Mouse (Mus musculus): Measurements from ENCODE around the gene Bzw2. TPM values are rescaled to one million over a fixed set of nuclear protein-coding genes. Genes with fewer than 3 reads are reported as not detected.
A peak's percentile ranks its signal among the peaks of the same experiment; 100 is the strongest.

Gene Bzw2
- polyA plus RNA-seq, 1 experiment: 239 TPM

DNA sequence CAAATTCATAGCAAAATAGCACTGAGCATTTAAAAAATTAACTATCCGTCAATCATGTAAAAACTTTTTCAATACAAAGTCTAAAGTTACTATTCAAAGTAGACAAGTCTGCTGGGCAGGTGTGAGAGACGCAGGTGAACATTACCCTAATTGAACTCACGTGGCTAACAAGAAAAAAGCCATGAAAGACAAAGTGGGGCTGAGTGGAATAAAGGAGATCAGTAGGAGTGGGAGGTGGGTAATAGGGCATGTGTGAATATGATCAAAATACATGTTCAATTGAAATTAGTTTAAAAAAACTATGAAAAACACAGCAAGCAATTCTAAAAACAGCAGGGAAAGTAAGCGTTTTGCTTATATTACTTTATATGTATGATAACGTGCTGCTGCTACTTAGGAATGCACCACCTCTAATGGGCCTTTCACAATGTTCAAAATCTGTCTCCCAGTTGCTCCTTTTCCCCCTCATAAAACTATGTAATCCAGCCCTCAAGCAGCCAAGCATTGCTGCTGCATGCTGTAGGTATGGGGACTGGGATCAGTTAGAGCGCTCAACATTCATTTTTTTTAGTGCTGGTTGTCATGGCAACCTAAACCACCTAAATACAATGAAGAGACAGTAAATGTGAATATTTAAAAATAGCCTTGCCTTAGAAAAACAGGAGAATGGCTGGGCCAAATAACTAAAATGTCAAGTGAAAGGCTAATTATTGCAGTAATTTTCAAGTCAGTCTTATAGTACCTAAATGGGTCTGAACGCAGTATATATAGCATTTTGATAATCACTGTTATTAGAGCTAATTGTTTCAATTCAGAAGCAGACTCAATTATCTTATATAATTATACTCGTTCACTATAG lies 54.9 kb downstream of the Bzw2 start:
- peak; percentile 85 for DNase-seq (ENCODE audit: low read depth)
- TF ChIP-seq CTCF (IDR thresholded peaks at IDR 0.05; ENCODE audit: borderline replicate concordance, extremely low read depth, insufficient read depth, insufficient read length): no peak

DNA sequence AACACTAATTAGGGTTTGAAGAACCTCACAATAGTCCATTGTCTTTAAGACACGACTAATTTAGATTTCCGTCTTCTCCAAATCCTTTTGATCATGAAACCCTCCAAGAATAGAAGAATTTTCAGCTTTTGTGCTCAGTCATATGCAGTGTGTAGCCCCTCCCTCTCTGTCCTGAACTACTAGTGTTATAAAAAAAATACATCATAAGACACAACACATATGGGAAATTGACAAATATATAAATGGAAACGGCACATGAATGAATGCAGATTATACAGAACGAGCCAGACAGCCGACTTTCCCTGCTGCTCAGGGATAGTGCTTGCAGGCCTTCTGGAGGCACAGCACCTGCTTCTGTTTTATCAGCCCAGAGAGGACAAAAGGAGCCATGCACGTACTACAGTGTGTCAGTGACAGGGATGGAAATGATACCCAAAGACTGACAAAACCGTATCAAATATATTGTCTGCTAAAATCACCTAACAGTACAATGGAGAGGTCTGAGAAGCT lies 62.5 kb downstream of the Bzw2 start:
- DNase-seq (ENCODE audit: low read depth): peak; percentile 27
- TF ChIP-seq POLR2A (IDR thresholded peaks at IDR 0.05; ENCODE audit: borderline replicate concordance, extremely low read depth, insufficient read depth, insufficient read length, poor library complexity, severe bottlenecking) (no peak), CTCF (IDR thresholded peaks at IDR 0.05; ENCODE audit: borderline replicate concordance, extremely low read depth, insufficient read depth, insufficient read length) (no peak)

DNA sequence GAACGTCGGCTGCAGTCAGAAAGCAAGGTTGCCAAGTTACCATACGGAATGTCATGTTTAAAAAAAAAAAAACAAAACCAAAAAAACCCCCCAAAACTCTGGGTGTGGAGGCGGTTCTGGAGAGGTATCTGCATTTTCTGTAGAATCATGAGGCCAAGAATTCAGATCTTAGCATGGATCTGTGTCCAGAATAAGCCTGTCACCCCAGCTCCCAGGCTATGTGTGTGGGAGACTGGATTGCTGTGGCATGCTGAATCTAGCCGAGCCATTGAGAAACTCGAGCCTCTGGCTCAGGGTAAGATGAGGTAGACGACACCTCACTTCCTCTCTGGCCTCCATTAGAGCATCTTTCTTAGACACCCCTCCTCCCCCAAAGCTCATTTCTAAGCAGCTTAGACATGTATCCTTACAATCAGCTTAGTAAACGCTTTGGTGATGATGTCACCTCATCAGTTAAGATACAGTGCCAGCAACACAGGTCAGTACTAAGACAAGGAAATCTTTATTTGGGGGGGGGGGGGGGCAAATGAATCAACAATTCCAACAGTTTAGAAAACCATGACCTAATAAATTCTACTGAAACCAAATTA lies 64.7 kb downstream of the Bzw2 start:
- DNase-seq (ENCODE audit: low read depth): peak; percentile 24
- TF ChIP-seq POLR2A (IDR thresholded peaks at IDR 0.05; ENCODE audit: borderline replicate concordance, extremely low read depth, insufficient read depth, insufficient read length, poor library complexity, severe bottlenecking): no peak
- TF ChIP-seq CTCF (IDR thresholded peaks at IDR 0.05; ENCODE audit: borderline replicate concordance, extremely low read depth, insufficient read depth, insufficient read length): no peak

DNA sequence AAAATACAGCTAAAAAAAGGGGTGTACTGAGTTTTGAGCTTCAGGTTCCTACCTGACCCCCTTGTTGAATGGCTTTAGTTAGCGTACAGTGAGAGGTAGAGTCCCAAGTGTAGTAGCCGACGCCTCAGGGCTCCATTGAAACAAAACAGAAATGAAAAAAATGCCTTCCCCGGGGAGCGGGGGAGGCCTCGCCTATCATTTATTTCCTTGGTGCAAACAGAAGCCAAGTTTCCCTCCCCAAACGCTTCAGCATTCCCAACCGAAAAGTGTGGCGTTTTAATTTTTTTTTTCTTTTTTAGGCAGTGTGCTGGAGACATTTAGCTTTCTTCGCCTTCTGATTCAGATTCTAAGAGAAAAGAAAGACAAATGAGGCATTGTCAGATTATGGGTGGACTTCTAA lies 65.9 kb downstream of the Bzw2 start:
- TF ChIP-seq POLR2A (IDR thresholded peaks at IDR 0.05; ENCODE audit: borderline replicate concordance, extremely low read depth, insufficient read depth, insufficient read length, poor library complexity, severe bottlenecking) (no peak), CTCF (IDR thresholded peaks at IDR 0.05; ENCODE audit: borderline replicate concordance, extremely low read depth, insufficient read depth, insufficient read length) (no peak)
- no peak for DNase-seq (ENCODE audit: low read depth)

DNA sequence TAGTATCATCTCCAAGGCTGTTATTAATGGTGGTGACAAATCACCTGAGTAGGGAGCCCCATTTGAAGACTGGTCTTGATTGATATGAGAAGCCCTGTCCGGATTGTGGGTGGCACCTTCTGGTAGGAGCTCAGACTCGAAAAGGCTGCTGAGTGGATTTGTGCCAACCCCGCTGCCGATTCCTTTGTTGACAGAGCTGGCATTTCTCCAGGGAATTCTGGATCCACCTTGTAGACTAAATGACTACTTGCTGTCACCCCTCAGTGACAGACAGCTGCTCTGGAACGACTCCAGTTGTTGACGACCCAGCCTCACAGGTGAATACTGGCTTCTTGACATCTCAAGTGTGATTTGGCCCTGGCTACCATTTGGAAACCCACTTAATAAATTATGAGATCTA lies 68.7 kb downstream of the Bzw2 start:
- DNase-seq (ENCODE audit: low read depth): peak; percentile 54
- TF ChIP-seq POLR2A (IDR thresholded peaks at IDR 0.05; ENCODE audit: borderline replicate concordance, extremely low read depth, insufficient read depth, insufficient read length, poor library complexity, severe bottlenecking) (no peak), CTCF (IDR thresholded peaks at IDR 0.05; ENCODE audit: borderline replicate concordance, extremely low read depth, insufficient read depth, insufficient read length) (no peak)

DNA sequence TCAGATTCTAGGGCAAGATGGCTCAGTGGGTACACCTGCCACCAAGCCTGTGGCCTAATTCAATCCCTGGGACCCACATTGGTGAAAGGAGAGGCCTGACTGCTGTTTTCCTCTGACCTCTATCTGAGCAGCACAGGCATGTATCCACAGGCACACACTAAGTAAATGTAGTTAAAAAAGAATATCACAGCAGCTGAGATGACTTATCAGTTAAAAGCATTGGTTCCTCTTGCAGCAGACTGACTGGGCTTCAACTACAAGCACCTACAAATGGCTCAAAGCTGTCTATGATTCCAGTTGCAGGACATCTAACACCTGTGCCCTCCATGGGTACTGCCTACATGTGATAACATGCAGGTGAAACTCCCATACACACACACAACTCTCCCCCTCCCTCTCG lies 69.1 kb downstream of the Bzw2 start:
- no peak for DNase-seq (ENCODE audit: low read depth)

DNA sequence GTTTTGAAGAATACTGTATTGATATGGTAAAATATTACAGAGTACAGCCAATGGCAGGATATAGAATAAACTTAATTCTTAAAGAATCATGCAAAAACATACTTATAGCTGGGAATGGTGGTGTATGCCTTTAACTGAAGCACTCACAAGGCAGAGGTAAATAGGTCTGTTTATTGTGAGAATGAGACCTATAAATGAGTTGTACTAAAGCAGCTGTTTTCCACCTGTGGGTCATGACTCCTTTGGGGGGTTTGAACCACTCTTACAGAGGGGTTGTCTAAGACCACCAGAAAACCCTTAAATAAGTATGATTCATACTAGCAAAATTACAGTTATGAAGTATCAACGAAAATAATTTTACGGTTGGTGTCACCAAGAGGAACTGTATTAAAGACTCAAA lies 72.5 kb downstream of the Bzw2 start:
- TF ChIP-seq POLR2A (IDR thresholded peaks at IDR 0.05; ENCODE audit: borderline replicate concordance, extremely low read depth, insufficient read depth, insufficient read length, poor library complexity, severe bottlenecking) (no peak), CTCF (IDR thresholded peaks at IDR 0.05; ENCODE audit: borderline replicate concordance, extremely low read depth, insufficient read depth, insufficient read length) (no peak)
- DNase-seq (ENCODE audit: low read depth): no peak

More for the DNA sequence above, 69.1 kb downstream of the Bzw2 start:
- no peak for TF ChIP-seq CTCF (IDR thresholded peaks at IDR 0.05; ENCODE audit: borderline replicate concordance, extremely low read depth, insufficient read depth, insufficient read length)
- no peak for TF ChIP-seq POLR2A (IDR thresholded peaks at IDR 0.05; ENCODE audit: borderline replicate concordance, extremely low read depth, insufficient read depth, insufficient read length, poor library complexity, severe bottlenecking)

DNA sequence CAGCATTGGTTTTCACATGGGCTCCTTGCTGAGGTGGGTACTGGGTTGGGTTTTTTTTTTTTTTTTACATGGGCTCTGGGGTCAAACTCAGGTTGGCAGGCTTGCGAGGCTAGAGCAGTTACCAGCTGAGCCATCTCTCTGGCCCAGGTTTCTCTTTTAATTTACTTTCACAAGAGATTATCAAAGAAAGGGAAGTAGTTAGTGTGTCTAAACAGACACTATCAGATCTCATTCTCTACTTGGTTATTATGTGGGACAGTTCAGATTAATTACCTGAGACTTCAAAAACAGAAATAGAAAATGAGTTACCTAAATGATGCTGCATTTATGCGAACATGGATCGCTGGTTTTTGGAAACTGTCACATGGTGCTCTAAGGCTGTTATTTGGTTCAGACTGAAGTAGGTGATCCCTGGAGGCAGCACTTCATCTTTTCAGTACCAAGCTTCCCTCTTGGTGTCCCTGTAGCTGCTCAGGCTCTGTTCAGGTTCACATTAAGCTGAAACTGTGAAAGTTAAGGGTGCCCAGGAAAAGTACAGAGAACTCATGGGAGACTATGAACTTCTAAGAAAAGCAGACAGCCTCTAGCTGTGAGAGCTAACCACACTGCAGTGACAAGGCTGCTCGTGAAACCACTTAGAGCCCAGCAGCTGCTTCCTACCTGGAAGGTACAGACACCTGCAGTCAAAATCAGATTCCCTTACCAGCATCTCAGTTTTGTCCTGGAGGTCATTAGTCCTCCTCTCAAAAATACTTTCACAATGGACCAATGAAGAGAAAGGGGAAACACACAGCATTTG lies 79.6 kb downstream of the Bzw2 start:
- TF ChIP-seq CTCF (IDR thresholded peaks at IDR 0.05; ENCODE audit: borderline replicate concordance, extremely low read depth, insufficient read depth, insufficient read length) (no peak), POLR2A (IDR thresholded peaks at IDR 0.05; ENCODE audit: borderline replicate concordance, extremely low read depth, insufficient read depth, insufficient read length, poor library complexity, severe bottlenecking) (no peak)

DNA sequence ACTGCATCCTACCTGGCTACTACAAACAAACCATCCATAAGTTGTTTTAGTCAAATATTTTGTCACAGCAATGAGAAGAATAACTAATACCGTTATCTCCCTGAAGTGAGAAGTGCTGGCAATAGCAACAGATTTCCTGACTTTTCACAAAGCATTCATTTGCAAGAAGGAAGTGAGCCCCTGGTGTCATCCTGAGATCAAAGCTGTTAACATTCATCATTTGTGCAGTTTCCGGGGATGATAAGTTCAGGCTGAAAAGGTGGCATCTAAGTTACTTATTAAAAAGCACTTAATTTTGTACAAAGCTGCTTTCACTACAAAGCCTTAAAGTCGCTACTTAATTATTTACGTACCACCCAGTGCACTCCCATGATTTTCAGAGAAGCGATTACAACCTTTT lies 85.0 kb downstream of the Bzw2 start:
- TF ChIP-seq CTCF (IDR thresholded peaks at IDR 0.05; ENCODE audit: borderline replicate concordance, extremely low read depth, insufficient read depth, insufficient read length) (no peak), POLR2A (IDR thresholded peaks at IDR 0.05; ENCODE audit: borderline replicate concordance, extremely low read depth, insufficient read depth, insufficient read length, poor library complexity, severe bottlenecking) (no peak)
- DNase-seq (ENCODE audit: low read depth): no peak

More for the DNA sequence above, 79.6 kb downstream of the Bzw2 start:
- DNase-seq (ENCODE audit: low read depth): no peak

DNA sequence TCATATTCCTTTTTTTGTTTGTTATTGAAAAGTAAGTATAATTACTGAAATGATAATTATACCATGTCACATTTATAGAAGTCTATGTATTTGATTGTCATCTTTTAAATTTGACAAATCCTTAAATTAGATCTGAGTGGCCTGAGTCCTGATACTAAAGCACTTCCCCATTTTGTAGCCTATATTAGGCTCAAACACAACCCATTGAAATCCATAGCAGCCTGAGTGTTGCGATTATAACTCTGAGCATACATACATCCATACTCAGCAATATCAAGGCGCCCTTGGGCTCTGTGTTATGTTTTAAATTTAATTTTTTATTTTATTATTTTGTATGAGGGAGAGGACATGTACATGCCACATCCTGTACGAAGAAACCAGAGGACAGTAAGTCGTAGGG lies 87.6 kb downstream of the Bzw2 start:
- DNase-seq (ENCODE audit: low read depth): no peak
- no peak for TF ChIP-seq CTCF (IDR thresholded peaks at IDR 0.05; ENCODE audit: borderline replicate concordance, extremely low read depth, insufficient read depth, insufficient read length)

DNA sequence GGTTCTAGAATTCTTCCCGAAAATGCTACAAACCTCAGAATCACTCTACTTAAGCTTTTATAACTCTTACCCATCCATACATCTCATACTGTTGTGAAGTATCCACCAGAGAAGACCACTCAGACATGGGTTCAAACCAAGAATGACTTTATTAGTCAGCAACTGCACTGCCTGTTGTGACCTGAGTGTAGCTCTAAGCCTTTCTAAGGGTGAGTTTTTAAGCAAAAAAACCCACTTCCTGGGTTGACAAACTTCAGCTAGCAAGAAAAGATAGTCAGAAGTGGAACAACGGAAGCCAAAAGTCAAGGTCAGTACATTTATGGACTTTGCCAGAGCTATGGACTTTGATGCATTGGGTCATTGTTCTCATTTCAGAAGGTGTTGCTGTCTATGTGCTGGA lies 90.3 kb downstream of the Bzw2 start:
- no peak for TF ChIP-seq CTCF (IDR thresholded peaks at IDR 0.05; ENCODE audit: borderline replicate concordance, extremely low read depth, insufficient read depth, insufficient read length)
- TF ChIP-seq POLR2A (IDR thresholded peaks at IDR 0.05; ENCODE audit: borderline replicate concordance, extremely low read depth, insufficient read depth, insufficient read length, poor library complexity, severe bottlenecking): no peak
- no peak for DNase-seq (ENCODE audit: low read depth)
